Mouse (Mus musculus) T-cell, adult 2 months (primary cell): ENCODE measurements around the gene Creb3l1.

Source experiments
- DNase-seq: peaks from one replicate; pipeline ENCODE4 v3.0.0; 2022; ENCODE audit warnings: low spot score

Gene Creb3l1

DNA sequence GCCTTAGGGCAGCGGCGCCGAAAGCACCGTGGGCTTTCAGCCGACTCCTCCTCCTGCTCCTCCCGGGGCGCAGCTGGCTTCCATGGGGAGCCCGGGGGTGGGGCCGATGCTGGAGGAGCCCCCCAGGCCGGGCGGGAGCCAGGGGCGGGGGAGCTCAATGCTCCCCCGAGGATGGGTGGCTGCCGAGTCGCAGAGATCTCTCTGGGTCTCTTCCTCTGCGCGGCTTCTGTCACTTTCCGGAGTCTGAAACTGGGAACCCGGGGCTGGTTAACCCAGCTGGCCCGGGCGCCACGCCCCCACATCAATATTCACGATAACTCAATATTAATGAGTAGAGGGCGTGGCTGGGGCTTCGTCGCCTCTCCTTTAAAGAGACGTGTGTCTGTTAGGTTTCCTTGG is at the start of gene Creb3l1:
Gene Creb3l1, minus strand, starts transcription at position 229 of the 399 bp plus-strand sequence.
- DNase-seq = peak; percentile 26

- DNase-seq = no peak
These were observed 46.8 kb upstream of the Creb3l1 start for GRCm38 (mm10) chr2:92071143-92071542.

DNA sequence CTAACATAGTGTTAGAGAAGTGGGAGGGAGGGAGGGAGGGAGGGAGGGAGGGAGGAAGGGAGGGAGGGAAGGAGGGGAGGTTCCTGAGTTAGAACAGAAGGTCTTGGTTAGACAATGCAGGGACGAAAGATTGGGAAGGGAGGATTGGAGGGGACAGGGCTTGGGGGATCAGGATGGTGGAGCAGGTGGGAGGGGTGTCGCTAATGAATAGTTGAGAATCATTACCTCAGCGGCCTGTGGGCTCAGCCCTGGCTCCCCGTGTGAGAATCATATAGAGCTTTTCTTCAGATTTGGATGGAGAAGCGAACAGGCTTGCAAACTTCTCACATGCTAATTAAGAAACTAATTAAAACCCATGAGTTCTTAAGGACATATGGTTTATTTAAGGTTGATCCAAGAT is 45.3 kb upstream of the Creb3l1 start:
- no peak for DNase-seq

DNA sequence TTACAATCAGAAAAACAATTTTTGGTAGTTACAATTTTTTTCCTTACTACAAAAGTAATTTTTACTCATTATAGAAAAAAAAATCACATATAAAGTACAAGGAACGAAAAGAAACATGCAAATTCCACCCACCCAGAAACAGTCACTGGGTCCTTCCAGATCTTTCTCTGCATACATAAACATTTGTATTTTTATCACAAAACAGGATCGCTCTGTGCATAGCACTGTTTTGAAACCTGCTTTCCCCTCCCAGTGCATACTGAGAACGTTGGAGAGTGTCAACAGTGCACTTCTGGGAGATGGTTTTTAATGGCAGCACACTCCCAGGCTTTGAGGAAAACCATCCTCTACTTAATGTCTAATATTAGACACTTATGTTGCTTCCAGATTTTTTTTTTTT is 43.3 kb upstream of the Creb3l1 start:
- DNase-seq = no peak

DNA sequence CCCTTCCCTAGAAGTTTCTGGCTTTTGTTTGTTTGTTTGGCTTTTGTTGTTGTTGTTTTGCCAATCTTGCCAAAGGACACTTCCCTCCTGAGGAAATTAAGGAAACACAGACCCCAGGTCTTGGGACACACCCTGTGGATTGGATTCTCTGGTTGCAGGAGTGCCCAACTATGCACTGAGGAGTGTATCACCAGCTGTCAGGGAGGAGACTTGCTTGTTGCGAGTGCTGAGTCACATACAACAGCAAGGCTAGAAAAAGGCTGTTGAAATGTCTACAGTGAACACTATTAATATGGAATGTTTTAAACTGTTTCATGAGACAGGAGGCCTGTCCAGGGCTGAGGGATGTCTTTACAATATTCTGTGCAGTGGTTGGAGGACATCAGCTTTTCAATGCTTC is 42.6 kb upstream of the Creb3l1 start:
- no peak for DNase-seq

GRCm38 (mm10) chr2:92065938-92066337 is 41.6 kb upstream of the Creb3l1 start:
- DNase-seq = no peak

DNA sequence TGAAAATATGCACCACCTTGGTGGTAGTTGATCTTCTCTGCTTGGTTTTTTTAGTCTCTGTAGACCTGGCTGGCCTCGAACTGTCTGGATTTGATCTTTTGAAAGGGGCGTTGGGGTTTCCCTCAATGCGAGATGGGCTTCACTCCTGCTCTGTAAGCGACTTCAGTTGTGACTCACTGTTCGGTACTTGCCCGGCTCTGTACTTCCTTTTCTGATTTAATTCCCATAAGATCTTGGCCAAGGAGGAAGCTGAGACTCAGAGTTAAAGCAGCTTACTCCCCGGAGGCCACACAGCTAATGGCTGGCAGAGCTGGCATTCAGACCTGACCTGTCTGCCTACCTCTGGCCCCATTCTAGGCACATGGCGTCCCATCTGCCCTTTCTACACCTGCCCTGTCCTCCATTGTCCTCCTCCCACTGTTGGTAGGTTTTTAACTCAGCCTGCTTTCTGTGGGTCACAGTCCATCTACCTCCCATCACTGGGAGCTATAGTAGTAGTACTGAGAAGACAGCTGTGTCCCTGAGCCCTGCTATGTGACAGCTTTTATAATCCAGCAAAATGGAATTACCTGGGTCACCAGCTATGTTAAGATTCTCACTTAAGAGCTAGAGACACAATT is 41.1 kb upstream of the Creb3l1 start:
- DNase-seq = no peak

DNA sequence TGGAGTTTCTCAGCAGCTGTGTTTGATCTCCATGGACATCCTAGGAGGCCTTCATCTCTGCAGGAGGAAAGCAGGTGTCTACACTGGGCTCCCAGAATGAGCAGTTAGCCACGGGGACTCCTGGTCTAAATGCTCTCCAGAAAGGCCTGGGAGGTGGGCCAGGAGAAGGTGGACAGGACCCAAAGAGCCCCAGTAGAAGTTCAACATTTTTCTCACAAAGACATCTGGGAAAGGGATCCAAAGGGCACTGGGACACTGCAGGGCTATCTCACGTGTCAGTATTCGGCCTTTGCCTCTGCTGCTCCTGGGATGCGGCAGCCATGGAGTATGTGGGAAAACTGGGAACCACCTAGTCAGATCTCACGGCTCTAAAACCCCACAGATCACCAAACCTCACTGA is 38.8 kb upstream of the Creb3l1 start:
- no peak for DNase-seq

- no peak for DNase-seq
These were observed 37.0 kb upstream of the Creb3l1 start for GRCm38 (mm10) chr2:92061337-92061736.

GRCm38 (mm10) chr2:92060291-92060690 is 36.0 kb upstream of the Creb3l1 start:
- no peak for DNase-seq

- peak; percentile 61 for DNase-seq
These were observed 35.3 kb upstream of the Creb3l1 start for GRCm38 (mm10) chr2:92059481-92060220.

- no peak for DNase-seq
These were observed 34.6 kb upstream of the Creb3l1 start for GRCm38 (mm10) chr2:92058936-92059335.

DNA sequence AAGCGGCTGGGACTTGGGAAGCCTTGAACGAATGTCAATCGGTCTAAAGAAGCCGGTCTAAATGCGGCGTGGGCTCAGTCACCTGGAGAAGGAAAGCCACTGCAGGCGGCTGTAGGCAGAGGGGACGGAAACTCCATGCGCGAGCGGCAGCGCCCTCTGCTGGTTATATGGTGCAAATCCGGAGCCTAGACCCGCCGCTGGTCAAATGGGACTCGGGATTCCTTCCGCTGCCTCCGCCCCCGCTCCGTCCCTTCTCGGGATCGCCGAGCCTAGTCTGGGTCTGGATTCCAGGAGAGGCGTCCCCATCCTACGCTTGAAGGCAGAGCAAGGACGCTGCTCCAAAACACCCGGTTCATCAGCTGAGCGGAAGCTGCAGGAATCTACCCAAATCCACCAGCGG is 34.2 kb upstream of the Creb3l1 start:
- DNase-seq = peak; percentile 71

- no peak for DNase-seq
These were observed 32.5 kb upstream of the Creb3l1 start for GRCm38 (mm10) chr2:92056760-92057159.

DNA sequence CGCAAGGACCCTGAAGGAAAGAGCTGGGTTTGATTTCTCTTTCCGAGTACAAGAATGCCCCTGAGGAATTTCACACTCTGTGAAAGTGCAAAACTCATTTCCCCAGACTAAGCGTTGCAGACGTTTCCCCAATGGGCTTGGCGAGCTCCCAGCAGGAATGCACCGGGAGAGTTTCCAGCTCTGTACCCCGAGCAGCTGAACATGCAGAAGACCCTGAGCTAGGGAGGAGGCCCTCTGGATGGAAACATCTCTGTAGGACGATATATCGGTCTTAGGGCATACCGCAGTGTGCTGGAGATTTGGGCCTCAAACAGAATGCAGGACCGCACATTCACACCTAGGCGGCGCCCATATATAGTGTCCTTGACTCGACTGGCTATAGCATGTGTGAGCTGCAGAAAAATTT is 31.5 kb upstream of the Creb3l1 start:
- DNase-seq = peak; percentile 43

DNA sequence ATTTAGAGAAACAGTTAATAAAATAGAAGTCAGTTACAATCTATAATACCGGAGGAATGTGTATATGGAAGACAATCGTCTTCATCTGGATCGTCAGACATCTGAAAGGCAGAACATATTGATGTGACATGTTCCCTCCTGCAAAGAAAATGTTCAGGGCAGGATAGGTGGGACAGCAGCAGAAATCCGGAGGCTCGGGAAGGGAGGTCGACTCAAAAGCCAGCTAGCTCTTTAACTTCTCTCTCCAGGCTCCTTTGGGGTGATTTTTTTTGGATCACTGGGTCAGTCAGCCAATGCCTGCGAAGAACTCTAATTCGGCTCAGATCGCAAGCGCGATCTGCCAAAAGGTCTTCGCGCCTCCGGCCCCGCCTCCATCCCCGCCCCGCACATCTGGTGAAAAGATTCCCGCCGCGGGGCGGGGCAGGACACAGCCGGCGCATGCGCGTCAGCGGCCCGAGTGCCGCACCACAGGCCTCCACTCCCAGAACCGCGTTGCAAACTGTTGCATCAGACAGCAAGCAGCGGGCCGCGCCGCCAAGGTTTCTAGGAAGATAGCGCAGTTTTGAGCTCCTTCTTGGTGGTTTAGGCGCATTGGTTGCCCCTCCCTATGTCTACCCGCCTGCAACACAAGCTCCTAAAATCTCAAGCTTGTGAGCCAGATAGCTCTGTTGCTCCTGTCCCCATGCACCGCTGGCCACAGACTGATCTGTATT is 31.0 kb upstream of the Creb3l1 start:
- DNase-seq = peak; percentile 86

DNA sequence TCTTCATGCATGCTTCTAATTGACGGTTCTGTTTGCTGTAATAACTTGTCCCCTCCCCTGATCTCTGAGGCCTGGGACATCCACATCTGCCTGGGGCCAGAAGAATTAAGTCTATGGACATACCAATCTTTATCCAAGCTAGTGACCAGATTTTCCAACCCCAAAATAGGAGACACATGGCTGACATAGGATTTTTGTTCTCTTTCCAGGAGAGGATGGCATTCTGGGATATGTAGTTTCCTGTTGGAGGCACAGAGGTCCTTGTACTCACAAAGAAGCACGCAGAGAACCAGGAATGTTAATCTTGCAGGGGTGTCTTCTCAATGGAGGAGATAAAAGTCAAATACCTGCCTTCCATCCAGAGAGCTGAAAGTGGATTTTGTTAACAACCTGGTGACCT is 28.5 kb upstream of the Creb3l1 start:
- DNase-seq = no peak

- DNase-seq = no peak
These were observed 27.9 kb upstream of the Creb3l1 start for GRCm38 (mm10) chr2:92052188-92052587.

- DNase-seq = no peak
These were observed 23.9 kb upstream of the Creb3l1 start for GRCm38 (mm10) chr2:92048034-92048690.

DNA sequence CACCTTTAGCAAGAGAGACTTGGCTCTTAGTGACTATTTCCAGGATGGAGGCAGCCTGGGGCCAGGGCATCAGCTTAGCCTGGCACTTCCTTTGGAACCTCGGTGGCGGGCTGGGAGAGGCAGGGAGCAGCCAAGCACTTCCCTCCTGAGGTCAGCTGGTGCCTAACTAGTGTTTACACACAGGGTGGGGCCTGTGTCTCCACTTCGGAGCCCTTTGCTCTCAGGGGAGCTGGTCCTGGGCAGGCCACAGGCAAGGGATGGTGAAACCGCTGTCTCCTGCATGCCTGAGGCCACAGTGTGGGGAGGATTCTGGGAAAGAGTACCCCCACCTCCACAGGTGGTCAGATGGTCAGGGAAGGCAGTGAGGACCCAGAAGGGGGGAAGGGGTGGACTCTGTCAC is 23.3 kb upstream of the Creb3l1 start:
- no peak for DNase-seq

DNA sequence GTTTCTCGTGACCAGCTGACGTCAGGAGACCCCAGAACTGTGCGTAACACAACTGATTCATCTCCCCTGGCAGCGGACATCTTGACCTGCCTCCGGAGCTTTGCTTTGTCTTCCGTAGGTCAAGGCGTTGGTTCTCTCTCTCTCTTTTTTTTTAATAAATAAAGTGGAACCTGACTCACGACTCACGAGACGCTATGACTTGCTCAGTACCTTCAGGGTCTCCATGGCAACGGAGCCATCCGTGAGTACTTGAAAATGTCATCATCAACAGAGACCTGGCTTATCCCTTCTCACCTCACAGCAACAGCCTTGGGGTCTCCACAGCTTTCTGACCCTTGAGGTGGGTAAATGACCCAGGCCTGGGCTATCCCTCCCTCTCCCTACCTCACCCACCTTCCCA is 19.0 kb upstream of the Creb3l1 start:
- no peak for DNase-seq

DNA sequence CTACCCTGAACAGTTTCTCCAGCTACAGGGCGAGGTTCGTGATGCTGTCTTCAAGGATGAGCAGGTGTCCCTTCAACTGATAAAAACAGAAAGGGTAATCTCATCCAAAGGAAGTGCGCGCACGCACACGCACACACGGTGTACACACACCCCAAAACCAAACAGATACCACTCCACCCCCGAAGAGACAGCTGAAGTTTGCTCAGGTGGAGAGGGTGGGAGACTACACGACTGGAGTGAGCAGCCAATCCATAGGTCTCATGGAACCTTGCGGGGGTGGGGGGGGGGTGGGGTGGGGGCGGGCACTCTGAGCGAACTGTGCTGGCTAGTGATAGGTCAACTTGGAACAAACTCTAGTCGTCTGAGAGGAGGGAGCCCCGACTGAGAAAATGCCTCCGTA is 17.2 kb upstream of the Creb3l1 start:
- DNase-seq = no peak

DNA sequence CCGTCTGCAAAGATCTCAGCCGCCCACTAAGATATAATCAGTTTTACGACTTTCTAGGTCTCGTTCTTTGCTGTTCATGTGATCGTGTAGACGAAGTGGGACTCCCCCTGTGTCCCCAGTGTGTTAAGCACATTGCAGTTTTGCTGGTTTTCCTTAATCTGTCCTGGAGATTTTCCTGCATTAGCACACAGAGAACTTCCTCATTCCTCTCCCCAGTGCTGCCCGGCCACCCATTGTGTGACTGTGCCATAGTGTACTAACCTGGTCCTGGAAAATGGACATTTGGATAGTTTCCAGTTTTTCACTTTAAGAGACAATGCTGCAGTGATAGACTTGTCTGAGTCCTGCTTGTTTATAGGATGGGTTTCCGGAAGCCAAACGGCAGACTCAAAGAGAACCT is 10.0 kb upstream of the Creb3l1 start:
- no peak for DNase-seq
